In the genomic region with DNA sequence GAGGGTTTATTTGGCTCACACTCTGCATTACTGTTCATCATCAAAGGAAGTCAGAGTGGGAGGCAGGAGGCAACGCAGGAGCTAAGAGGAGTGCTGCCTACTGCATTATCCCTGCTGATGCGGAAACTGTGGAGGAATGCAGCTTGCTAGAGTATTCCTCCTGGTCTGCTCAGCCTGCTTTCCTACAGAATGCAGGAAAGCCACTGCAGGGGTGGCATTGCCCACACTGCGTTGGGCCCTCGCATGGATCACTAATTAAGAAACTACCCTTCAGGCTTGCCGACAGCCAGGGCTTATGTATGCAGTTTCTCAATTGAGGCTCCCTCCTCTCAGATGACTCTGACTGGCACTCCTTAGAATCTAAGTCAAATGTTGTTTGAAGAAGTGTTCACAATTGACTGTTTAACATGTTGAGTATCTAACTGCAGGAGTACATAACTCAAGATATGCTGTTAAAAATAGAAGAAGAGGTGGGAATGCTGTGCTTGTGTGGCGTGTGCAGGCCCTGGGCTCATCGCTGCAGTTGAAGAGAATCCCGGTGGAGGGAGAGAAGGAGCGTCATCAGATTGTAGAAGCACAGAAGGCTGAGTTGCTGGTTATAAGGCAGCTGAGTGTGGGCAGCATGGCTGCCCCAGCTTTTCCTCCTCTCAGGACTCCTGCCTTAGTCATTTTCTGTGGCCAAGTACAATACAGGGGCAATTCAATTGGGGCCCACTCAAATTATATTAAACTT, we compare ENCODE assay signal across 12 mouse cellular contexts.
DNase-seq lines count a peak whose midpoint lies in the region; ATAC-seq and TF ChIP-seq lines count a peak whose summit lies in the region.
"Had no signal": no experiment of that assay in that cellular context is flagged by ENCODE, and none has a peak within 500 bp of the region (broad histone marks: within the 10 kb centered on the region; RNA-seq: fewer than 3 reads in every experiment).

No protein-coding gene starts in this region.

- intact Hi-C loops in heart, adult 2 months (cut with DNase I), result no loop called here
- intact Hi-C loops in left cerebral cortex, adult 2 months (cut with DNase I), result loop anchor here (2.0 kb wide), 1 partner anchor 102 kb away; the partner anchor contains the start of gene Pdss2

- DNase-seq in heart, adult 2 months, result no peak
- DNase-seq in retina, postnatal 1 day, result peak; percentile 34
- DNase-seq in retina, embryonic 14.5 days (ENCODE audit: low spot score), result no peak
- DNase-seq in left cerebral cortex, adult 2 months (ENCODE audit: extremely low spot score in 1 of 2, low spot score in 2 of 2), result peak; percentile 24 to 44
- peak; percentile 44 for DNase-seq in telencephalon, adult 2 months (ENCODE audit: low read depth, low spot score)
- no peak for DNase-seq in gastrocnemius, postnatal 4 days (ENCODE audit: low spot score in 2 of 2)
- DNase-seq in lung, postnatal 14 days, result no peak
- DNase-seq: cerebellum, postnatal 25 days; liver; lung, postnatal 10 days; thymus, adult 18-20 months had no signal

- no peak for TF ChIP-seq EP300 in heart, adult 2 months (IDR thresholded peaks at IDR 0.05; ENCODE audit: insufficient read depth, low read depth, low read length)

- no peaks in the 10 kb centered on the region for H3K27me3 ChIP-seq in heart, embryonic 15.5 days
- H3K27me3 ChIP-seq in heart, adult 2 months (ENCODE audit: control insufficient read depth, insufficient read depth, low read length), result no peaks in the 10 kb centered on the region

- H3K9ac ChIP-seq in heart, embryonic 15.5 days, result no peak overlapping the region
- no peak overlapping the region for H3K9ac ChIP-seq in heart, adult 2 months (ENCODE audit: low read depth, low read length)

- TF ChIP-seq CTCF in heart, adult 2 months (IDR thresholded peaks at IDR 0.05), result no peak
- TF ChIP-seq CTCF in left cerebral cortex, adult 2 months (IDR thresholded peaks at IDR 0.05), result no peak

- H3K4me2 ChIP-seq in heart, embryonic 15.5 days, result 0 out of 2 replicates have a peak overlapping the region, but pooled peaks have one; percentile 8

- H3K79me2 ChIP-seq in heart, adult 2 months (replicated peaks; ENCODE audit: control insufficient read depth, insufficient read depth, low read length), result no peaks in the 10 kb centered on the region

- H3K36me3 ChIP-seq in heart, embryonic 15.5 days, result no peaks in the 10 kb centered on the region
- no peaks in the 10 kb centered on the region for H3K36me3 ChIP-seq in heart, adult 2 months (ENCODE audit: control insufficient read depth, insufficient read depth, low read length)

- H3K4me1 ChIP-seq in heart, embryonic 15.5 days (replicated peaks), result peaks cover 22% of the 10 kb centered on the region
- H3K4me1 ChIP-seq in heart, adult 2 months (ENCODE audit: control insufficient read depth, insufficient read depth, low read length), result no peaks in the 10 kb centered on the region

- no peak for TF ChIP-seq POLR2A in heart, adult 2 months (IDR thresholded peaks at IDR 0.05; ENCODE audit: insufficient read depth, low read depth, low read length)

- 39% methylated on average over 9 of the region's 9 CpGs for WGBS in heart, embryonic 15.5 days
- WGBS in heart, adult 2 months, result 61% methylated on average over 9 of the region's 9 CpGs

- no peak; the same call in 1 of the 2 replicates for ATAC-seq in heart, embryonic 15.5 days (replicated peaks; ENCODE audit: insufficient number of reproducible peaks, insufficient read depth, low FRiP score, low read depth)

- H3K27ac ChIP-seq in heart, embryonic 15.5 days, result peak overlapping the region; percentile 57
- H3K27ac ChIP-seq in heart, adult 2 months, result no peak overlapping the region
- peak overlapping the region; percentile 80 for H3K27ac ChIP-seq in left cerebral cortex, adult 2 months

- H3K9me3 ChIP-seq in heart, embryonic 15.5 days (replicated peaks), result no peaks in the 10 kb centered on the region

- H3K4me3 ChIP-seq in heart, embryonic 15.5 days, result no peak overlapping the region
- no peak overlapping the region for H3K4me3 ChIP-seq in heart, adult 2 months
- H3K4me3 ChIP-seq in left cerebral cortex, adult 2 months, result no peak overlapping the region

Comparison
In these comparisons a context has a peak if more than half of its experiments do, and no peak if none do; other contexts are left out.
1. DNase-seq: peak in retina, postnatal 1 day (single experiment), left cerebral cortex, adult 2 months (2 of 2) and telencephalon, adult 2 months (single experiment); none in heart, adult 2 months (0 of 2), retina, embryonic 14.5 days (single experiment), gastrocnemius, postnatal 4 days (0 of 2) and lung, postnatal 14 days (single experiment).